Mouse (Mus musculus) heart, embryonic 13.5 days (tissue): Measurements from ENCODE around the gene Nol10. TPM values are rescaled to one million over a fixed set of nuclear protein-coding genes. Genes with fewer than 3 reads are reported as not detected.
"Not testable (repeated sequence)": the region's sequence is repeated elsewhere in the genome, so short reads cannot be mapped to it uniquely, and the experiment has no call there.

ENCODE experiments used
- ATAC-seq: fragments of 200-750 bp; cut with Nextera tagmentation; 2 replicates; pipeline ENCODE4 v1.8.0; 2017; ENCODE audit warnings: moderate TSS enrichment; ENCODE audit not compliant: insufficient number of reproducible peaks, low FRiP score, low TSS enrichment; ENCODE audit errors: extremely low read depth
- H3K27ac ChIP-seq: fragments of 300-500 bp; sonication (generic); replicated peaks from 2 replicates; pipeline ENCODE4 v1.5.1; 2015; ENCODE audit warnings: moderate library complexity, mild to moderate bottlenecking, inconsistent platforms
- H3K27me3 ChIP-seq: fragments of 300-500 bp; sonication (generic); replicated peaks from 2 replicates; pipeline ENCODE4 v1.6.1; 2015; ENCODE audit warnings: mild to moderate bottlenecking, inconsistent platforms
- H3K36me3 ChIP-seq: fragments of 300-500 bp; sonication (generic); 2 replicates; pipeline ENCODE4 v1.6.1; 2015; ENCODE audit warnings: mild to moderate bottlenecking, inconsistent platforms
- H3K4me1 ChIP-seq: fragments of 300-500 bp; sonication (generic); 2 replicates; pipeline ENCODE4 v1.6.1; 2015; ENCODE audit warnings: inconsistent platforms
- H3K4me2 ChIP-seq: fragments of 300-500 bp; sonication (generic); 2 replicates; pipeline ENCODE4 v1.6.1; 2015; ENCODE audit warnings: inconsistent platforms, mild to moderate bottlenecking, moderate library complexity
- H3K4me3 ChIP-seq: fragments of 300-500 bp; sonication (generic); 2 replicates; pipeline ENCODE4 v1.5.1; 2015; ENCODE audit warnings: moderate library complexity, mild to moderate bottlenecking, inconsistent platforms
- H3K9ac ChIP-seq: fragments of 300-500 bp; sonication (generic); 2 replicates; pipeline ENCODE4 v1.6.1; 2015; ENCODE audit warnings: inconsistent platforms, mild to moderate bottlenecking, moderate library complexity
- H3K9me3 ChIP-seq: fragments of 300-500 bp; sonication (generic); 2 replicates; pipeline ENCODE4 v1.6.1; 2016; ENCODE audit warnings: inconsistent platforms
- WGBS: fragments of 180-500 bp; shearing (Covaris S2); methylation state at CpG from one replicate; pipeline ENCODE4 v1.1.7; 2015; ENCODE audit warnings: mixed read lengths; 5-methylcytosine and 5-hydroxymethylcytosine counted together
- polyA plus RNA-seq: library from polyadenylated mRNA; unstranded; fragments of >200 nt; fragmentation: Nextera tagmentation; extraction: Ambion mirVana; gene quantifications from 2 replicates; pipeline ENCODE4 v1.2.1, GENCODE M21; 2015

The Nol10 gene
- polyA plus RNA-seq, 1 experiment from 2014 or later = 13.2 TPM

DNA sequence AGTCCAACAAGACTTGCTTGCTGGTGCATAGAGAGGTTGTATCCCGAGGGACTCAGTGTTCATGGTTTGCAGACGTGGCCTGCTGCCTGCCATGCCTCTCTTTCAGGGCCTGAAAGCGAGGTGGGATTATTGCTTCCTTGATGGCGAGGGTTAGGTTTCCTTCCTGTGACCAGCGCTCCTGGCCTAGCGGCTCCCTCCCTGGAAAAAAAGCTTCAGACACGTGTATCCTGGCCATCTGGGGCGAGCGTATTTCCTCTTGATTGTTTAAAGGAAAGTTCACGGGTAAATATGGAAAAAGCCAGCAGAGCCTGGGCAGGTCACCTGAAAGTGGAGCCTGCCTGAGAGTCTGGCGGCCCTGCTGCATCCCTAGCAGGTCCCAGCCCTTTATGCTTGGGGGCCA is 96.1 kb downstream of the Nol10 start:
- Histone ChIP-seq H3K9me3 (no peaks in the 10 kb centered on the region), H3K27me3 (no peaks in the 10 kb centered on the region; the same call in 1 of the 2 replicates), H3K9ac (no peak overlapping the region), H3K4me1 (peaks cover 22% of the 10 kb centered on the region), H3K4me3 (no peak overlapping the region), H3K36me3 (no peaks in the 10 kb centered on the region), H3K4me2 (no peak overlapping the region), H3K27ac (peak overlapping the region; percentile 65)
- 61% methylated on average over 11 of the region's 11 CpGs for WGBS
- ATAC-seq = no peak

- WGBS = 84% methylated on average over 7 of the region's 7 CpGs
- H3K36me3 ChIP-seq = no peaks in the 10 kb centered on the region
- H3K9ac ChIP-seq = no peak overlapping the region
- H3K27ac ChIP-seq = no peak overlapping the region
- H3K4me2 ChIP-seq = no peak overlapping the region
- no peaks in the 10 kb centered on the region for H3K9me3 ChIP-seq
- H3K4me1 ChIP-seq = peaks cover 25% of the 10 kb centered on the region
- no peak overlapping the region for H3K4me3 ChIP-seq
- H3K27me3 ChIP-seq = no peaks in the 10 kb centered on the region; the same call in 1 of the 2 replicates
- no peak for ATAC-seq
Measured at GRCm38 (mm10) chr12:17445251-17445650, 97.0 kb downstream of the Nol10 start.

GRCm38 (mm10) chr12:17448781-17449180 is 100.5 kb downstream of the Nol10 start:
- 70% methylated on average over 3 of the region's 3 CpGs for WGBS
- Histone ChIP-seq H3K4me3 (no peak overlapping the region), H3K4me2 (no peak overlapping the region), H3K4me1 (peaks cover 21% of the 10 kb centered on the region), H3K36me3 (no peaks in the 10 kb centered on the region), H3K9ac (no peak overlapping the region), H3K27ac (no peak overlapping the region), H3K27me3 (no peaks in the 10 kb centered on the region; the same call in 1 of the 2 replicates), H3K9me3 (no peaks in the 10 kb centered on the region)
- no peak for ATAC-seq

GRCm38 (mm10) chr12:17449661-17450091 is 101.4 kb downstream of the Nol10 start:
- no peak overlapping the region for H3K27ac ChIP-seq
- H3K9me3 ChIP-seq = no peaks in the 10 kb centered on the region
- H3K4me2 ChIP-seq = no peak overlapping the region
- no peak overlapping the region for H3K4me3 ChIP-seq
- no peaks in the 10 kb centered on the region; the same call in 1 of the 2 replicates for H3K27me3 ChIP-seq
- 31% methylated on average over 4 of the region's 4 CpGs for WGBS
- no peak overlapping the region for H3K9ac ChIP-seq
- peak; percentile 29; the same call in 1 of the 2 replicates for ATAC-seq
- no peaks in the 10 kb centered on the region for H3K36me3 ChIP-seq
- peaks cover 21% of the 10 kb centered on the region for H3K4me1 ChIP-seq

DNA sequence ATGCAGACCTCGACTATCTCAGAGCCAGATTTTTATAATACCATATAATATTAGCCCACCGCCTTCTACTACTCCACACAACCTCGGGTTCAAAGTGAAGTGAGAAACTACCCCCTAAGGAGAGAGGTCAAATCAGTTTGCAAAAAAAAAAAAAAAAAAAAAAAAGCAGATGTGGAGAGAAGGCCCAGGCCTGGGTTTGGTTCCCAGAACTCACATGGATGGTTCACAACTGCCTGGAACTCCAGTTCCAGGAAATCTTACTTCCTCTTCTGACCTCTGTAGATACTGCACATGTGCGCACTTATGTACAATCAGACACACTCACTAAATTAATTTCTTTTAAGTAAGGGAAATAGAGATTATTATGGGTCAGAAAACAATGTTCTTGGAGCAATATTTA is 102.2 kb downstream of the Nol10 start:
- Histone ChIP-seq H3K36me3 (no peaks in the 10 kb centered on the region), H3K27me3 (no peaks in the 10 kb centered on the region; the same call in 1 of the 2 replicates), H3K9ac (no peak overlapping the region), H3K27ac (no peak overlapping the region), H3K4me2 (no peak overlapping the region), H3K4me1 (peaks cover 21% of the 10 kb centered on the region), H3K9me3 (no peaks in the 10 kb centered on the region), H3K4me3 (no peak overlapping the region)
- ATAC-seq = no peak
- 66% methylated on average over 4 of the region's 4 CpGs for WGBS

GRCm38 (mm10) chr12:17450908-17451307 is 102.7 kb downstream of the Nol10 start:
- no peak overlapping the region for H3K4me3 ChIP-seq
- 66% methylated on average over 4 of the region's 4 CpGs for WGBS
- no peak for ATAC-seq
- H3K4me2 ChIP-seq = no peak overlapping the region
- no peaks in the 10 kb centered on the region; the same call in 1 of the 2 replicates for H3K27me3 ChIP-seq
- H3K9me3 ChIP-seq = no peaks in the 10 kb centered on the region
- no peaks in the 10 kb centered on the region for H3K36me3 ChIP-seq
- H3K27ac ChIP-seq = no peak overlapping the region
- H3K9ac ChIP-seq = no peak overlapping the region
- peaks cover 21% of the 10 kb centered on the region for H3K4me1 ChIP-seq

- Histone ChIP-seq H3K36me3 (no peaks in the 10 kb centered on the region), H3K27me3 (no peaks in the 10 kb centered on the region; the same call in 1 of the 2 replicates), H3K4me3 (no peak overlapping the region), H3K4me2 (no peak overlapping the region), H3K9me3 (no peaks in the 10 kb centered on the region), H3K27ac (no peak overlapping the region), H3K9ac (no peak overlapping the region), H3K4me1 (peaks cover 15% of the 10 kb centered on the region)
- ATAC-seq = no peak
- 43% methylated on average over 1 of the region's 1 CpGs for WGBS
Measured at GRCm38 (mm10) chr12:17452273-17452672, 104.0 kb downstream of the Nol10 start.

GRCm38 (mm10) chr12:17453918-17454317 is 105.7 kb downstream of the Nol10 start:
- H3K27ac ChIP-seq = no peak overlapping the region
- H3K4me3 ChIP-seq = no peak overlapping the region
- no peak overlapping the region for H3K4me2 ChIP-seq
- peaks cover 14% of the 10 kb centered on the region for H3K4me1 ChIP-seq
- H3K36me3 ChIP-seq = no peaks in the 10 kb centered on the region
- no peak overlapping the region for H3K9ac ChIP-seq
- 44% methylated on average over 5 of the region's 5 CpGs for WGBS
- no peak for ATAC-seq
- no peaks in the 10 kb centered on the region for H3K27me3 ChIP-seq
- no peaks in the 10 kb centered on the region for H3K9me3 ChIP-seq

DNA sequence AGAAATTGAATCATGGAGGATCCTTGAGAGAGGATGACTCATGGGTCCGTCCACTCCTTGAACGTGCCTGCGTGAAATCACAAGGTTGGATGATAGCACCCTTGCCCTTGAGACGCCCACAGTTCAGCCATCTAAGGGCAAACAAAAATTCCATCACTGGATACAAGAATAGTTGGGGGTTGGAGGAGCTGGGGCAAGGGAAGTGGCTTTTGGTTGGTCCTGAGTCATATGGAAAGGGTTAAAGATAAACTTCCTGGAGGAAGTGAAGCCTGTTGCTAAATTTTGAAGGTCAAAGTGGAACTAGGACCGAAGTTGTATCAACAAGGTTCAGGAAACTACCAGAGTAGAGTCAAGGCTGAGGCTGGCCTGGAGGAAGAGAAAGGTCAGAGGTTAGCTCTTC is 106.8 kb downstream of the Nol10 start:
- no peaks in the 10 kb centered on the region for H3K36me3 ChIP-seq
- 57% methylated on average over 5 of the region's 5 CpGs for WGBS
- H3K9me3 ChIP-seq = 0 out of 2 replicates have a peak, but pooled peaks cover 3% of the 10 kb centered on the region
- H3K4me1 ChIP-seq = peaks cover 2% of the 10 kb centered on the region
- no peaks in the 10 kb centered on the region for H3K27me3 ChIP-seq
- H3K27ac ChIP-seq = no peak overlapping the region
- no peak overlapping the region for H3K9ac ChIP-seq
- no peak overlapping the region for H3K4me2 ChIP-seq
- H3K4me3 ChIP-seq = no peak overlapping the region
- ATAC-seq = no peak

DNA sequence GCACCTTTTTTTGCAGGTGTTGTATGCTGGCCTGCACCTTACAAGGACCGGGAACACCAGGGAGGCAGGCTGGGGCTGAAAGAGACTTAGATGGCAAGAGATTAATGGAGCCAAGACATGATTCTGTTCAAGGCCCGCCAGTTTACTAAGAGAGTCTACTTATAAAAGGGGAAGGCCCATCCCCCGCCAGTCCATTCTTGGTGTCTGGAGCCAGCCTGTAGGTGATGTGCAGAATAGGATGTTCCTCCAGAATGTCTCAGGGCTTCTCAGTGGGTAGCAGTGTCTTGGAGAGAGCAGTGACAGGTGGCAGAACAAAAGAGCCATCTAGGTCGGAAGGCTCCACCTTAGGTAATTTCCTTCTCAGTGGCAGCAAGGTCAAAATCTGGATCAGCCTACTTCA is 111.0 kb downstream of the Nol10 start:
- H3K4me2 ChIP-seq, ATAC-seq, H3K9me3 ChIP-seq, H3K9ac ChIP-seq, H3K27ac ChIP-seq, H3K4me3 ChIP-seq, H3K36me3 ChIP-seq, H3K27me3 ChIP-seq, H3K4me1 ChIP-seq: not testable (repeated sequence)
- 75% methylated on average over 4 of the region's 4 CpGs for WGBS

DNA sequence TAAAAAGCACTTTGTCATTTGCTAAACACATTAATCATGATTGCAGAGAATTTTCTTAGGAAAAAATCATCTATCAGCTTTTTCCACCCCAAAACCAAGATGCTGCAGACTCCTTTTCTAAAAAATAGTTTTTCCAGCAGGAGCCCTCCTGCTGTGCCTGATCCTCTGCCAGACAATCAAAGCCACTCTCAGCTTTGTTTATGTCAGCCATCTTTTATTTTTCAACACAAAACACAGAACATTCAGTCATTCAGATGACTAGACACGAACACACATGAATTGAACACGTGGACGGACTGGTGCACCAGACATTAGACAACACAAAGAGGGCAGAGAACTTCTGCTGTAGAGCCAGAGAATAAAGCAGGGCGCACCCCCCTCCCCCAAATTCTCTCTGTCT is 115.4 kb downstream of the Nol10 start:
- ATAC-seq = no peak
- no peaks in the 10 kb centered on the region for H3K27me3 ChIP-seq
- 77% methylated on average over 4 of the region's 4 CpGs for WGBS

DNA sequence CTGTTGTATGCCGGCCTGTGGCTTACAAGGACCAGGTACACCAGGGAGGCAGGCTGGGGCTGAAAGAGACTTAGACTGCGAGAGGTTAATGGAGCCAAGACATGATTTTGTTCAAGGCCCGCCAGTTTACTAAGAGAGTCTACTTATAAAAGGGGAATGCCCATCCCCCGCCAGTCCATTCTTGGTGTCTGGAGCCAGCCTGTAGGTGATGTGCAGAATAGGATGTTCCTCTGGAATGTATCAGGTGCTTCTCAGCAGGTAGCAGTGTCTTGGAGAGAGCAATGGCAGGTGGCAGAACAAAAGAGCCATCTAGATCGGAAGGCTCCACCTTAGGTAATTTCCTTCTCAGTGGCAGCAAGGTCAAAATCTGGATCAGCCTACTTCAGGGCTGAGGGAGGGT is 116.3 kb downstream of the Nol10 start:
- WGBS = 77% methylated on average over 5 of the region's 5 CpGs

More for the DNA sequence above, 115.4 kb downstream of the Nol10 start:
- Histone ChIP-seq H3K4me2 (no peak overlapping the region), H3K9ac (no peak overlapping the region), H3K9me3 (0 out of 2 replicates have a peak, but pooled peaks cover 9% of the 10 kb centered on the region), H3K27ac (no peak overlapping the region), H3K4me1 (peaks cover 7% of the 10 kb centered on the region; the same call in 1 of the 2 replicates), H3K4me3 (no peak overlapping the region), H3K36me3 (no peaks in the 10 kb centered on the region)

More for the DNA sequence above, 116.3 kb downstream of the Nol10 start:
- not testable (repeated sequence) for H3K9me3 ChIP-seq, ATAC-seq, H3K27me3 ChIP-seq, H3K4me1 ChIP-seq, H3K4me2 ChIP-seq, H3K9ac ChIP-seq, H3K36me3 ChIP-seq, H3K27ac ChIP-seq, H3K4me3 ChIP-seq
